19 mouse cellular contexts compared by ENCODE assay signal in the genomic region with DNA sequence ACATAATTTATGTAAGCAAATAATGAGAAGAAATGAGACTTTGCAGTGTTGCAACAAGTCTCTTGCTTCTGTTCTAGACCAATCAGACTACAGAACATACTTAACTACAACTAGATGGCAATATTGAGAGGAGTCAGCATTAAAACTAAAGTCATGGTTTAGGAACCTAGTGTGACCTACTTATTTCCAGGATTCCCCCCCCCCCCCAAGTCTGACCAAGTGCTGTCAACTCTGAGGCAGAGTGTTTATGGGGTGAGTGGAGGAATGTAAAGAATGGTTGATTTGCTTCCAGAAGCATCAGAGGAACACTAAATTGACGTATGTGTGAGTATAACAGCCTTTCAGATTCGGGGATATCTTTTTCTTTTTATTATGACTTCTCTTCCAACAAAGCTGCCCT.
"Had no signal": no experiment of that assay in that cellular context is flagged by ENCODE, and none has a peak within 500 bp of the region (broad histone marks: within the 10 kb centered on the region; RNA-seq: fewer than 3 reads in every experiment).

No protein-coding gene starts in this region.

- H3K4me2 ChIP-seq: liver, embryonic 13.5 days; liver, embryonic 15.5 days; lung, embryonic 15.5 days; midbrain, embryonic 11.5 days; midbrain, embryonic 13.5 days; midbrain, embryonic 15.5 days; neural tube, embryonic 12.5 days had no signal

- ATAC-seq: liver, postnatal 0 days; midbrain, embryonic 13.5 days; midbrain, embryonic 15.5 days had no signal

- H3K27me3 ChIP-seq: liver, embryonic 13.5 days; liver, embryonic 15.5 days; lung, embryonic 15.5 days; megakaryocyte, embryonic 14.5 days; midbrain, embryonic 13.5 days; midbrain, embryonic 15.5 days; neural tube, embryonic 12.5 days had no signal

- H3K27ac ChIP-seq: liver, embryonic 13.5 days; liver, embryonic 15.5 days; lung, embryonic 15.5 days; macrophage; midbrain, embryonic 13.5 days; midbrain, embryonic 15.5 days; neural tube, embryonic 12.5 days had no signal

- H3K4me1 ChIP-seq: lung, embryonic 15.5 days; midbrain, embryonic 13.5 days; midbrain, embryonic 15.5 days; neural tube, embryonic 12.5 days had no signal

- H3K36me3 ChIP-seq: liver, embryonic 15.5 days; midbrain, embryonic 13.5 days; midbrain, embryonic 15.5 days; neural tube, embryonic 12.5 days had no signal

- H3K9me3 ChIP-seq: liver, embryonic 13.5 days; liver, embryonic 15.5 days; lung, embryonic 15.5 days; megakaryocyte, embryonic 14.5 days; midbrain, embryonic 13.5 days; midbrain, embryonic 15.5 days; neural tube, embryonic 12.5 days had no signal

- DNase-seq: liver, embryonic 13.5 days; liver, postnatal 0 days; lung, adult 2 months; retina, postnatal 1 day; right cerebral cortex, adult 18-20 months; right cerebral cortex, postnatal 25 days; right cerebral cortex, postnatal 4 days; spleen, adult 18-20 months; thymus, adult 2 months; thymus, postnatal 25 days; thymus, postnatal 4 days had no signal

- H3K9ac ChIP-seq: liver, embryonic 13.5 days; liver, embryonic 15.5 days; liver, postnatal 0 days; lung, embryonic 15.5 days; midbrain, embryonic 13.5 days; midbrain, embryonic 15.5 days; neural tube, embryonic 12.5 days had no signal

- H3K4me3 ChIP-seq: liver, embryonic 13.5 days; liver, embryonic 15.5 days; lung, embryonic 15.5 days; megakaryocyte, embryonic 14.5 days; midbrain, embryonic 13.5 days; midbrain, embryonic 15.5 days; neural tube, embryonic 12.5 days had no signal
